Comparison of ENCODE assay signal across 21 mouse cellular contexts in genomic region chr4:99981216-99981615, GRCm38 (mm10).
"Had no signal": no experiment of that assay in that cellular context is flagged by ENCODE, and none has a peak within 500 bp of the region (broad histone marks: within the 10 kb centered on the region; RNA-seq: fewer than 3 reads in every experiment).

No protein-coding gene starts in this region.

- DNase-seq: cerebellum, adult 2 months; cerebellum, adult 8-10 months; cerebellum, adult 9-11 months; cerebellum, postnatal 36 days; embryo, embryonic 11 days; forebrain, postnatal 0 days; gastrocnemius, postnatal 10 days; gastrocnemius, postnatal 14 days; gastrocnemius, postnatal 25 days; heart, adult 18-20 months; heart, adult 2 months had no signal

- H3K27ac ChIP-seq: embryonic facial prominence, embryonic 10.5 days; embryonic facial prominence, embryonic 12.5 days; embryonic facial prominence, embryonic 13.5 days; embryonic facial prominence, embryonic 15.5 days; forebrain, embryonic 10.5 days; forebrain, embryonic 12.5 days; forebrain, embryonic 13.5 days; forebrain, embryonic 15.5 days; heart, adult 2 months; heart, embryonic 10.5 days had no signal

- H3K4me3 ChIP-seq: embryonic facial prominence, embryonic 10.5 days; embryonic facial prominence, embryonic 12.5 days; embryonic facial prominence, embryonic 13.5 days; embryonic facial prominence, embryonic 15.5 days; erythroblast, embryonic 14.5 days; forebrain, embryonic 10.5 days; forebrain, embryonic 12.5 days; forebrain, embryonic 13.5 days; forebrain, embryonic 15.5 days; heart, adult 2 months; heart, embryonic 10.5 days had no signal
